Mouse (Mus musculus) heart, embryonic 15.5 days (tissue): ENCODE measurements around the gene Spz1. TPM values are rescaled to one million over a fixed set of nuclear protein-coding genes. Genes with fewer than 3 reads are reported as not detected.
A peak's percentile ranks its signal among the peaks of the same experiment; 100 is the strongest.

ENCODE experiments used
- ATAC-seq: fragments of 200-750 bp; cut with Nextera tagmentation; replicated peaks from 2 replicates; pipeline ENCODE4 v1.8.0; 2017; ENCODE audit warnings: low read depth, moderate TSS enrichment; ENCODE audit not compliant: insufficient number of reproducible peaks, insufficient read depth, low FRiP score
- H3K27ac ChIP-seq: fragments of 300-500 bp; sonication (generic); 2 replicates; pipeline ENCODE4 v1.5.1; 2015; ENCODE audit warnings: mild to moderate bottlenecking, inconsistent platforms
- H3K27me3 ChIP-seq: fragments of 300-500 bp; sonication (generic); 2 replicates; pipeline ENCODE4 v1.6.1; 2015; ENCODE audit warnings: inconsistent platforms
- H3K36me3 ChIP-seq: fragments of 300-500 bp; sonication (generic); 2 replicates; pipeline ENCODE4 v1.6.1; 2015; ENCODE audit warnings: mild to moderate bottlenecking, inconsistent platforms
- H3K4me1 ChIP-seq: fragments of 300-500 bp; sonication (generic); replicated peaks from 2 replicates; pipeline ENCODE4 v1.6.1; 2015; ENCODE audit warnings: inconsistent platforms
- H3K4me2 ChIP-seq: fragments of 300-500 bp; sonication (generic); 2 replicates; pipeline ENCODE4 v1.6.1; 2015; ENCODE audit warnings: inconsistent platforms, mild to moderate bottlenecking, moderate library complexity
- H3K4me3 ChIP-seq: fragments of 300-500 bp; sonication (generic); 2 replicates; pipeline ENCODE4 v1.5.1; 2015; ENCODE audit warnings: mild to moderate bottlenecking, inconsistent platforms
- H3K9ac ChIP-seq: fragments of 300-500 bp; sonication (generic); 2 replicates; pipeline ENCODE4 v1.6.1; 2015; ENCODE audit warnings: mild to moderate bottlenecking, inconsistent platforms
- H3K9me3 ChIP-seq: fragments of 300-500 bp; sonication (generic); replicated peaks from 2 replicates; pipeline ENCODE4 v1.6.1; 2016; ENCODE audit warnings: inconsistent platforms
- WGBS: fragments of 180-500 bp; shearing (Covaris S2); methylation state at CpG from one replicate; pipeline ENCODE4 v1.1.7; 2015; ENCODE audit warnings: mixed read lengths; 5-methylcytosine and 5-hydroxymethylcytosine counted together
- polyA plus RNA-seq: library from polyadenylated mRNA; unstranded; fragments of >200 nt; fragmentation: Nextera tagmentation; extraction: Ambion mirVana; gene quantifications from 2 replicates; pipeline ENCODE4 v1.2.1, GENCODE M21; 2015

Spz1 gene
- polyA plus RNA-seq, 1 experiment from 2014 or later: not detected

GRCm38 (mm10) chr13:92576688-92577087 is 716 bp upstream of the Spz1 start:
- WGBS: 52% methylated on average over 6 of the region's 6 CpGs
- no peaks in the 10 kb centered on the region for H3K27me3 ChIP-seq
- H3K4me3 ChIP-seq: no peak overlapping the region
- H3K4me1 ChIP-seq: peaks cover 7% of the 10 kb centered on the region
- ATAC-seq: no peak
- H3K9me3 ChIP-seq: no peaks in the 10 kb centered on the region
- no peaks in the 10 kb centered on the region for H3K36me3 ChIP-seq
- no peak overlapping the region for H3K9ac ChIP-seq
- no peak overlapping the region for H3K27ac ChIP-seq
- H3K4me2 ChIP-seq: no peak overlapping the region

- no peak for ATAC-seq
- H3K36me3 ChIP-seq: no peaks in the 10 kb centered on the region
- no peak overlapping the region for H3K4me2 ChIP-seq
- H3K9me3 ChIP-seq: no peaks in the 10 kb centered on the region
- H3K4me1 ChIP-seq: no peaks in the 10 kb centered on the region
- H3K27ac ChIP-seq: no peak overlapping the region
- 77% methylated on average over 5 of the region's 5 CpGs for WGBS
- no peak overlapping the region for H3K4me3 ChIP-seq
- no peaks in the 10 kb centered on the region for H3K27me3 ChIP-seq
- no peak overlapping the region for H3K9ac ChIP-seq
Measured at GRCm38 (mm10) chr13:92559429-92559828, 16.5 kb downstream of the Spz1 start.

DNA sequence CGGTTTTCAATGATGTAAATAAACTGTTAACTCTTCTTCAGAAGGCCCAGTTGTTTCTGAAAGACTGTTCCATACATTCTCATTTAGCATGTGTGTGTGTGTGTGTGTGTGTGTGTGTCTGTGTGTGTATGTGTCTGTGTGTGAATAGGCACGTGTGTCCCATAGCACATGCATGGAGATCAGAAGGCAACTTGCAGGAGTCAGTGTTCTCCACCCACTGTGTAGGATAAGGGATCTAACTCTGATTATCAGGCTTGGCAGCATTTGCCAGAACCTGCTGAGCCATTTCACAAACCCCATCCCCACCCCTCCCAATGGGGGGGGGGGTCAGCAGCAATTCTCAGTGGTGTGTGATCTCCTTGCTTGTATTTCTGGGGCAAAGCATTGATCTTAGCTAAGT is 18.7 kb downstream of the Spz1 start:
- Histone ChIP-seq H3K27ac (no peak overlapping the region), H3K36me3 (no peaks in the 10 kb centered on the region), H3K27me3 (no peaks in the 10 kb centered on the region), H3K4me2 (no peak overlapping the region), H3K9me3 (no peaks in the 10 kb centered on the region), H3K9ac (no peak overlapping the region), H3K4me1 (no peaks in the 10 kb centered on the region), H3K4me3 (no peak overlapping the region)
- 44% methylated on average over 2 of the region's 2 CpGs for WGBS
- ATAC-seq: no peak

GRCm38 (mm10) chr13:92556458-92557126 is 19.4 kb downstream of the Spz1 start:
- Histone ChIP-seq H3K4me2 (no peak overlapping the region), H3K27me3 (no peaks in the 10 kb centered on the region), H3K27ac (no peak overlapping the region), H3K9ac (no peak overlapping the region), H3K9me3 (peaks cover under 1% of the 10 kb centered on the region; the same call in 1 of the 2 replicates), H3K4me3 (no peak overlapping the region), H3K36me3 (no peaks in the 10 kb centered on the region), H3K4me1 (no peaks in the 10 kb centered on the region)
- ATAC-seq: no peak
- WGBS: 38% methylated on average over 8 of the region's 8 CpGs

- no peak overlapping the region for H3K27ac ChIP-seq
- H3K4me2 ChIP-seq: no peak overlapping the region
- H3K27me3 ChIP-seq: no peaks in the 10 kb centered on the region
- no peaks in the 10 kb centered on the region for H3K4me1 ChIP-seq
- H3K9ac ChIP-seq: no peak overlapping the region
- peaks cover 16% of the 10 kb centered on the region for H3K9me3 ChIP-seq
- H3K36me3 ChIP-seq: no peaks in the 10 kb centered on the region
- ATAC-seq: no peak
- 78% methylated on average over 4 of the region's 4 CpGs for WGBS
- no peak overlapping the region for H3K4me3 ChIP-seq
Measured at GRCm38 (mm10) chr13:92547093-92547492, 28.9 kb downstream of the Spz1 start.

DNA sequence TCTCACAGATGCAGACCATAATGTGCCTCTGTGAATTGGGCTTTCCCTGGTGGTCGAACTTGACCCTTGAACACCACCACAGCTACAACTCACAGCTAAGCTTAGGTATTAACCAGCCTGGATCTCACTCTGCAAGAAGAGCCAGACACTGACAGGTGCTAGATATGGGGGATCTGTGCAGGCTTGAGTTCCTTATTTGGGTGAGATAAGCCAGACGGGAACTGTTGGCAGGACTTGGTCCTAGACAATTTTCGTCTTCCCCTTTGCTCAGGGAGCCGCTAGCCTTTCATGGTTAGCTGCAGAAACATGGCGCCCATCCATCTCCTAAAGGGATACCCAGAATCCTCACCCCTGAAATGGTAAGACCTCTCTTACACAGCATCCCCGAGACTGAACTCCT is 35.0 kb downstream of the Spz1 start:
- no peaks in the 10 kb centered on the region for H3K9me3 ChIP-seq
- 58% methylated on average over 6 of the region's 6 CpGs for WGBS
- H3K9ac ChIP-seq: no peak overlapping the region
- H3K27me3 ChIP-seq: no peaks in the 10 kb centered on the region
- no peaks in the 10 kb centered on the region for H3K4me1 ChIP-seq
- no peak for ATAC-seq
- H3K36me3 ChIP-seq: no peaks in the 10 kb centered on the region
- no peak overlapping the region for H3K27ac ChIP-seq
- H3K4me3 ChIP-seq: no peak overlapping the region
- H3K4me2 ChIP-seq: no peak overlapping the region

DNA sequence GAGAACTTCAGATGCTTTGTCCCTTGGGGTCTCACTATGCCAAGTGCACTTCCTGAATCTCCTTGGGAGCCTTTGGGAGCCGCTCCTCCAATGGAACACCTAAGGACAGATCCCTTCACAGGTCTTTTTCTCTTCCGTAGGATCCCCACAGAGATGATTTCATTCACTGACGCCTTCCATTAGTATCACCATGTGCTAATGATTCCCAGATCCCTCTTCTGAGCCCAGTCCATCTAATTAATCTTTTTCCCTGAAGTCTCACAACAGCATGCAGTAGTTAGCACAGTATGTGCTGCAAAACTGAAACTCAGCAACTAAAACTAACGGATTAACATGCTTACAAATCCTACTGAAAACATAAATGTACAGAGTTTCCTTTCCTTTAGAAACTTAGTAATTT is 36.8 kb downstream of the Spz1 start:
- no peak overlapping the region for H3K4me2 ChIP-seq
- H3K9me3 ChIP-seq: no peaks in the 10 kb centered on the region
- H3K27me3 ChIP-seq: no peaks in the 10 kb centered on the region
- ATAC-seq: no peak
- no peaks in the 10 kb centered on the region for H3K4me1 ChIP-seq
- WGBS: 47% methylated on average over 4 of the region's 4 CpGs
- no peak overlapping the region for H3K27ac ChIP-seq
- no peaks in the 10 kb centered on the region for H3K36me3 ChIP-seq
- H3K4me3 ChIP-seq: no peak overlapping the region
- no peak overlapping the region for H3K9ac ChIP-seq

- 37% methylated on average over 2 of the region's 2 CpGs for WGBS
- peaks cover 8% of the 10 kb centered on the region for H3K4me1 ChIP-seq
- H3K27ac ChIP-seq: no peak overlapping the region
- H3K27me3 ChIP-seq: no peaks in the 10 kb centered on the region
- H3K9ac ChIP-seq: no peak overlapping the region
- no peak overlapping the region for H3K4me2 ChIP-seq
- H3K36me3 ChIP-seq: no peaks in the 10 kb centered on the region
- no peak overlapping the region for H3K4me3 ChIP-seq
- H3K9me3 ChIP-seq: no peaks in the 10 kb centered on the region
- no peak for ATAC-seq
Measured at GRCm38 (mm10) chr13:92533801-92534200, 42.2 kb downstream of the Spz1 start.

DNA sequence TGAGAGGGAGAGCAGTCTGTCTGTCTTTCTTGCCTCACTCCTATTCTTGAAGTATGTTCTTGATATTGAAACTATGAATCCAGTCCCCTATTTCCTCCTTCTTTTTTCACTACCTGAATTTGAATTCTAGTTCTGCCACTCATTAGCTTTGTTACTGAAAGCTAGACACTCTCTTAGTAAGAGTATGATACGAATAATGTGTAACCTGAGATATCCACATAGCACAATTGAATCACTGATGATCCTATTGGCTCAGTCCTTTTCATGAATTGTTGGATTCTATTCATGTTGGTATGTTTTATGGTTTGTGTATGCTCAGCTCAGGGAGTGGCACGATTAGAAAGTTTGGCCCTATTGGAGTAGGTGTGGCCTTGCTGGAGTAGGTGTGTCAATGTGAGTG is 43.8 kb downstream of the Spz1 start:
- no peak overlapping the region for H3K4me3 ChIP-seq
- no peaks in the 10 kb centered on the region for H3K27me3 ChIP-seq
- H3K27ac ChIP-seq: no peak overlapping the region
- WGBS: 81% methylated on average over 2 of the region's 2 CpGs
- H3K4me1 ChIP-seq: peaks cover 8% of the 10 kb centered on the region
- no peak overlapping the region for H3K9ac ChIP-seq
- no peaks in the 10 kb centered on the region for H3K9me3 ChIP-seq
- H3K4me2 ChIP-seq: no peak overlapping the region
- ATAC-seq: no peak
- H3K36me3 ChIP-seq: no peaks in the 10 kb centered on the region

DNA sequence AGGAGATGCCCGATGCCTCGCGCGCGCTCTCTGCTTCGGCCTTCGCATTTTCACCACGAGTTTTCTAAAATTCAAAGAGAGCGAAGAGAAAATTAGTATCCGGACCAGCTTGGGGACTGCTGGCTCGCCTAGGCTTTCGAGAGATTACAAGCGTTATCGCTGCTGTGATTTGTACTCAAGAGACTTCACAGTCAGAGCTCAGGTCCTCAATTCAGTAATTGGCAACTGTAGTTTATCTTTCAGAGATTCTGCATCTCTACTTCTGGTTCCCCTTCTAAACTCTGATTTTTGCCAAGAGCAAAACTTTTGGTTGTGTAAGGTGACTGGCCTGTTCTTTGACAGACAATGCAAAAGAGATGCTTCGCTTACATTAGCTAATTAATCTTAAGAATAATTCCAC is 44.7 kb downstream of the Spz1 start:
- Histone ChIP-seq H3K9ac (peak overlapping the region; percentile 85), H3K4me3 (peak overlapping the region; percentile 80), H3K9me3 (no peaks in the 10 kb centered on the region), H3K4me1 (peaks cover 8% of the 10 kb centered on the region), H3K27me3 (no peaks in the 10 kb centered on the region), H3K27ac (peak overlapping the region; percentile 98), H3K36me3 (no peaks in the 10 kb centered on the region), H3K4me2 (peak overlapping the region; percentile 65)
- WGBS: 4% methylated on average over 15 of the region's 15 CpGs
- ATAC-seq: no peak

DNA sequence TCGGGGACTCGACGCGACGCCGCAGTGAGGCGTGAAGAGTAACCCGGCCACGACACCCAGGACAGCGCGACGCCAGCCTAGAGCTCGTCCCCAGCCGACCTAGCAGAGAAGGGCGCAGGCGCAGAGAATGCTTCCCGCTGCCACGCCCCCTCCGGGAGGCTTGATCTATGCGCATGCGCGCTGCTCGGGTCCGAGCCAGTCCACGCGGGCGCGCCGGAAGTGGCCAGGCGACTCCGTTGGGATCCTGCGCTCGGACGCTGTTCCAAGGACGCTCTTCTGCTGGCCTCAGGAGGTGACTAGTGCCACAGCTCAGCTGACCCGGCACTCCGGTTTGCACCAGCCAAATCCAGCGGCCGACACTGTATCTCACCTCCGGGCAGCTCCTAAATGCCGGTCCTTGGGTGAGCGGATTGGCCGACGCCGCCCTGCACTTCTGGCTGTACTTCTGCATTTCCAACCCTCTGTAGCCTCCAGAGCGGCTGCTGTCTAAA is 45.2 kb downstream of the Spz1 start, which contains the start of gene Zfyve16:
Gene Zfyve16, minus strand, starts transcription at position 148 of the 491 bp plus-strand sequence.
- Histone ChIP-seq H3K36me3 (no peaks in the 10 kb centered on the region), H3K27me3 (no peaks in the 10 kb centered on the region), H3K9me3 (no peaks in the 10 kb centered on the region), H3K4me3 (peak within 1 kb of the TSS; percentile 80), H3K9ac (peak within 1 kb of the TSS; percentile 85), H3K27ac (peak within 1 kb of the TSS; percentile 98), H3K4me1 (peaks cover 8% of the 10 kb centered on the region), H3K4me2 (peak within 1 kb of the TSS; percentile 65)
- peak; percentile 98 for ATAC-seq
- WGBS: under 1% methylated on average over 46 of the region's 46 CpGs
